Mouse (Mus musculus): ENCODE results near the gene Prrx2. TPM values are rescaled to one million over a fixed set of nuclear protein-coding genes. Genes with fewer than 3 reads are reported as not detected.

The Prrx2 gene
- total RNA-seq, 2 experiments from 2014 or later, result 2.8 to 3.3 TPM

- no peak for DNase-seq (ENCODE audit: low spot score in 2 of 2)
Measured at GRCm38 (mm10) chr2:30822460-30822859, 12.3 kb upstream of the Prrx2 start.

- DNase-seq (ENCODE audit: low spot score in 2 of 2), result no peak
Measured at GRCm38 (mm10) chr2:30823385-30824153, 11.2 kb upstream of the Prrx2 start.

DNA sequence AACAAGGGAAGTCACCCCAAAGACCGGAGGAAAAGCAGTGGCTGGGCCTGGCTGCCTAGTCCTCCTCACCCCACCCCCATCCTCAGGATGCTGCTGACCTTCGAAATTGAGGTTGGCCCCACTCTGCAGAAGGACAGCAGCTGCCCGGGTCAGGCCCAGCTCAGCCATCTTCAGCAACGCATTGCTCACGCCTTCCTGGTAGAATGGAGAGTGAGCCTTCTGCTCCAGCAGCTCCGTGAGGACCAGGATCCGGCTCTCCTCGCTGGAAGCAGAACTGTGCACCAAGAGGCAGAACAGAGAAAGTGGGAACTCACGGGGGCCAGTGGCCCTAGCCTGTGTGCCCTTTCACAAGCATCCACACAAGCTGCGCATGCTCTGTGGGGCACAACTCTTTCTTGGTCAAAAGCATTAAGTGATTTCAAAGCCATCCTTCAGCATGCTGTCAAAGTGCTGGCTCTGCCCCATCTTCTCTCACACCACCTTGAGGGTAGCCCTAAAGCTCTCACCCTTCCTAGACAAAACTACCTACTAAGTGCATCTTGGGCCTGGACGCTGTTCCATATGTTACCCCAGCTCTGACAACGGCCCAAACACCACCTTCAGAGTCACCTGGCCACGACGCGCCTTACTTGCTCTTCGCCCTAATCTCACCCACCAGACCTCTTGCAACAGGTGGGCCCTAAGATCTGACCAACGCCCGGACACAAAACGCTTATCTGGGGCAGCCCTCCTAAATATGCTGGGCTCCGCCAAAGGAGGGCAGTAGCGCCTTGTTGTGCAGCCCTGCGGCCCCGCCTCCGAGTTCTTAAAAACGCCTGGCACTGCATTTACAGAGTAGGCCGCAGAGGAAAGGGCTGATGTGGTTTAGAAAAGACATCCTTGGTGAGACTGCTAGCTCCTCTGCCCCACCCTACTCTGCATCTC is 7.7 kb upstream of the Prrx2 start:
- no peak for DNase-seq (ENCODE audit: low spot score in 2 of 2)

GRCm38 (mm10) chr2:30827749-30828475 is 6.9 kb upstream of the Prrx2 start:
- DNase-seq (ENCODE audit: low spot score in 2 of 2), result peak; percentile 95 to 96

DNA sequence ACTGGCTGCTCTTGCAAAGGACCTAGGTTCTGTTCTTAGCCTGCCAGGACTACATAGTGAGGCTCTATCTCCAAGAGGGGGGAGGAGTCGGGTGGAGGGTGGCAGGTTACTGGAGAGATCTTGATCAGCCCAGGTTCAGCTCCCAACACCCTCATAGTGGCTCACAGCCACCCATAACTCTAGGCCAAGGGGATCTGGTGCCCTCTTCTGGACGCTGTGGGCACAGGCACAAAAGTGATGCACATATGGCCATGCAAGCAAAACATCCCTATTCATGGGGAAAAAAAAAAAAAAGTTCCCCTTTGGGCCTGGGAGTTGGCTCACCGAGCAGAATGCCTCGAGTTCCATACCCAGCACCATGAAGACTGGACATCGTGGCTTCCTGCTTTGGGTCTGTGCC is 5.5 kb upstream of the Prrx2 start:
- DNase-seq (ENCODE audit: low spot score in 2 of 2), result no peak

- DNase-seq (ENCODE audit: low spot score in 2 of 2), result no peak
Measured at GRCm38 (mm10) chr2:30830283-30830795, 4.4 kb upstream of the Prrx2 start, which contains the start of gene Asb6. TSS of gene Asb6 (minus strand) at chr2:30830333.

GRCm38 (mm10) chr2:30833644-30834043 is 1.1 kb upstream of the Prrx2 start:
- no peak for DNase-seq (ENCODE audit: low spot score in 2 of 2)

DNA sequence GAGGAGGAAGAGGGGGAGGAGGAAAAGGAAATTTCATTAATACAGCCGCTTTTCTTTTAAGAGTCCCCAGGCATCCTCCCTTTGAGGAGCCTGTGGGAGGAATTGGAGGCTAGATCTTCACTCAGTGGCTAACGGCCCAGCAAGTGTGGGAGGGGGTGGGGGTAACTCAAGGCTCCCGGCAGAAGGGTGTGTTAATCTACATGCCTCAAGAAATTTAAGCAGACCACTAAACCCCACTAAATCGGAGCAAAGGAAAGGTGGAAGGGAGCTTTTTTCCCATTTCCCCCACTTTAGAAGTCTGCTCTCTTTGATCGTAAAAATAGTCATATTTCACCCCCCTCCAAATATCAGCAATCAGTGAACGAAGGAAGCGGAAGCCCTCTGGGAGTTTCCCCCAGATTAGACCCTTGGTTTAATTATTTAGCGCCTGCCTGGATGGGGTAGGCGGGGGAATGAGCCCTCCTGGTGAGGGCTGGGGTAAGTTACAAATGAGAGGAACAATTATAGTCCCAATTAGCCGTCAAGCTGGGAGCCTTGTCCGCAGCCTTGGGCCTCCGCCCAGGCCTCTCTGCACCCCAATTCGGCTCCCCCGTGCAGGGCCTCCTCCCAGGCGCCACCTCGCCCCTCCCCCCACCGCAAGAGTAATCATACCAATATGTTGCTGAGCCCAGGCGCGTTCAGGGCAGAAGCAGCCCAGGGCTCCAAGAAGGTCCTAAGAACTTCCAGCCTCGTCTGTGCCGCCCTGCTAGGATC is 1.6 kb downstream of the Prrx2 start:
- no peak for DNase-seq (ENCODE audit: low spot score in 2 of 2)

DNA sequence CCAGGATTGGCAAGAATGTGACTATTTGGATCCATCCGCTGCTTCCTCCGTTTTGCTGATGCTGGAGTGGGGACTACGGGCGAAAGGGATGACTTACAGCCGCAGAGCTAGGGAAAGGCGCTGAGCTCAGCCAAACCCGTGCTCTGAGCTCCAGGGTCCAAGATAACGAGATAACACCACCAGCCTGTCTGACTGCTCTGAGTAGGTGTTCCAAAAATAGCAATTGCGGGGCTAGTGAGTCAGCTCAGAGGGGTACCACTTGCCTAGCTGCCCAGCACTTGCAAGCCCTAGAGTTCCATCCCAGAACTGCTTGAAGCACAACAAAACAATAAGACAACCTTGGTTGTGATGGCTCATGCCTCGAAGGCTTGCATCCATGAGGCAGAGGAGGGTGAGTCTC is 7.8 kb downstream of the Prrx2 start:
- no peak for DNase-seq (ENCODE audit: low spot score in 2 of 2)

GRCm38 (mm10) chr2:30845152-30846070 is 10.6 kb downstream of the Prrx2 start:
- no peak for DNase-seq (ENCODE audit: low spot score in 2 of 2)

GRCm38 (mm10) chr2:30846236-30846635 is 11.5 kb downstream of the Prrx2 start:
- DNase-seq (ENCODE audit: low spot score in 2 of 2), result no peak

DNA sequence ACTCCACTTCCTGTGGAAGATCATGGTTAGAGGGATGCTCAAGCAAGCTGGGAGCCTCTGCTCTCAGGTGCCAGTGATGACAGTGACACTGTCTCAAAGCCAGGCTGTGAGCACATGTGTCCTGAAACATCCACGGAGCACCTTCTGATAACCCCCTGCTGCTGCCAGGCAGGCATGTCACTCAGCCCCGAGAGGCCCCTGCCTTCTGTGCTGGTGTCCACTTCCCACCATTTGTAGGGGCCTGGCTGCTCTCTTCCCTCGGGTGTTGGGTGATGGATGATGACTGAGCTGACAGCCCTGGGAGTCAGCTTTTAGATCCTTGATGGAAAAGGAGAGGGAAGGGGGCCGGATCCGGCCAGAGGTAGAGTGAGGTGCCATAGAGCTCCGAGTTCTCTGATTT is 12.0 kb downstream of the Prrx2 start:
- DNase-seq (ENCODE audit: low spot score in 2 of 2), result no peak

DNA sequence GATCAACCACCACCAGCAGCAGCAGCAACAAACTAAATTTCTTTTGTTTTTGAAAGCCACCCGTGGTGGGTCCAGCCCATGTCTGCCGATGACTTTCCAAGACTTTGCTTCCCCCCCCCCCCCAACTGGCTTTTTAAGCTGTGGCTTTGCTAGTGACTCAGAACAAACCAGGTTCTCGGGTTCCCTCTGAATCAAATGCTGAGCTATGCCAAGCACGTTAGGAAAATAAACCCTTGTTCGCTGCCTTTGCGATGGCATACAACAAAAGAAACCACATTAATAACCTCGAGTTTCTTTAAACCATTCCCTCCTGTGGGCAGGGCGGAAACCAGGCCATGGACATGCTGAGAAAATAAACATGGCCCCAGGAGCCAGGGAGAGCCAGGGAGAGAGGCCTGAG is 13.4 kb downstream of the Prrx2 start:
- no peak for DNase-seq (ENCODE audit: low spot score in 2 of 2)

- DNase-seq (ENCODE audit: low spot score in 2 of 2), result no peak
Measured at GRCm38 (mm10) chr2:30850581-30850980, 15.8 kb downstream of the Prrx2 start.

- DNase-seq (ENCODE audit: low spot score in 2 of 2), result no peak
Measured at GRCm38 (mm10) chr2:30852771-30853313, 18.1 kb downstream of the Prrx2 start.

DNA sequence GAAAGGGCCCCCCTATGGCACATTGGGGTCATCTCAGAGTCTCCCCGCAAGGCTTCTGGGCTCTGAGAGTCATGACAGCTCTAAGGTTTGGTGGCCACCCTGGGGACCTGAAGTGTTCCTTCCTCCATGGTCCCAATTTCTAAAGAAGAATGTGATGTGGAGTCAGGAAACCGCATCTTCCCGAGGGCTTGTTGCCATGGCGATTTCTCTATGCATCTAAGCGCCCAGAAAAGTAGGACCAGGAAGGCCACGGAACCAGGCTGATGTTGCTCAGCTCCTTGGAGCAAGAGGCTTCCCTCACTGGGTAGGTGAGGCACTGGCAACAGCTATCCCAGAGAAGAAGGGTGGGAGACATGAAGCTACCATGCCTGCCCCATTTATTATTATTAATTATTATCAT is 22.3 kb downstream of the Prrx2 start:
- DNase-seq (ENCODE audit: low spot score in 2 of 2), result no peak

- DNase-seq (ENCODE audit: low spot score in 2 of 2), result no peak
Measured at GRCm38 (mm10) chr2:30859782-30860181, 25.0 kb downstream of the Prrx2 start.

GRCm38 (mm10) chr2:30862081-30862480 is 27.3 kb downstream of the Prrx2 start:
- DNase-seq (ENCODE audit: low spot score in 2 of 2), result no peak

DNA sequence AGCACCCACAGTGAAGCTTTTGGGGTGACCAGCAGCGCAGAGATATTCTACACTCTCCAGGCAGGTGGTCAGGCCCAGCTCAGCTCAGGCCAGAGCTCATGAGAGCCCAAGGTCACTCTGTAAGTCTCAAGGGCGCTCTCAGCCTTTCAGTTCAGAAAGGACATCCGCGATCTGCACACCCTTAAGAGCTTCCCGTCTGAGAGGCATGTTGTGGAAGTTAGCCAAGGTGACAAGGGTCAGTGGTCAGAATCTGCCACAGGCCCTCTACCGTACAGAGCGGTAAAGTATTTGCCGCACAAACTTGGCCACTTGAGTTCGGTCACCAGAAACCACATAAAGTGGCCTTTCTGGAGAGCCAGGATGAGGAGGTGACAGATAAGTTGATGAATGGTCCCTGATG is 28.8 kb downstream of the Prrx2 start:
- DNase-seq (ENCODE audit: low spot score in 2 of 2), result no peak

All from adrenal gland, postnatal 4 days (tissue).